Mouse (Mus musculus) embryonic facial prominence, embryonic 11.5 days (tissue): ENCODE results near the gene Fgf12. TPM values are rescaled to one million over a fixed set of nuclear protein-coding genes. Genes with fewer than 3 reads are reported as not detected.

ENCODE experiments used
- ATAC-seq: fragments of 200-750 bp; cut with Nextera tagmentation; replicated peaks from 2 replicates; pipeline ENCODE4 v1.8.0; 2017; ENCODE audit warnings: low read depth; ENCODE audit not compliant: insufficient number of reproducible peaks, low FRiP score, low TSS enrichment
- DNase-seq: peaks from one replicate; pipeline ENCODE4 v3.0.0-alpha.2; 2015; ENCODE audit warnings: low spot score
- H3K27ac ChIP-seq: fragments of 300-500 bp; sonication (generic); replicated peaks from 2 replicates; pipeline ENCODE4 v1.5.1; 2014; ENCODE audit warnings: mild to moderate bottlenecking, low read depth, low read length, control low read depth
- H3K27me3 ChIP-seq: fragments of 300-500 bp; sonication (generic); 2 replicates; pipeline ENCODE4 v1.6.1; 2014; ENCODE audit warnings: mild to moderate bottlenecking, low read length, moderate library complexity, mixed read lengths; ENCODE audit not compliant: control insufficient read depth, insufficient read depth
- H3K36me3 ChIP-seq: fragments of 300-500 bp; sonication (generic); replicated peaks from 2 replicates; pipeline ENCODE4 v1.6.1; 2014; ENCODE audit warnings: low read depth, mild to moderate bottlenecking, low read length, moderate library complexity, mixed read lengths; ENCODE audit not compliant: control insufficient read depth, insufficient read depth
- H3K4me1 ChIP-seq: fragments of 300-500 bp; sonication (generic); 2 replicates; pipeline ENCODE4 v1.6.1; 2014; ENCODE audit warnings: low read length, mixed read lengths; ENCODE audit not compliant: control insufficient read depth, insufficient read depth
- H3K4me2 ChIP-seq: fragments of 300-500 bp; sonication (generic); 2 replicates; pipeline ENCODE4 v1.6.1; 2014; ENCODE audit warnings: low read depth, mild to moderate bottlenecking, control low read depth, low read length, moderate library complexity
- H3K4me3 ChIP-seq: fragments of 300-500 bp; sonication (generic); 2 replicates; pipeline ENCODE4 v1.5.1; 2014; ENCODE audit warnings: low read depth, low read length, control low read depth
- H3K9ac ChIP-seq: fragments of 300-500 bp; sonication (generic); replicated peaks from 2 replicates; pipeline ENCODE4 v1.6.1; 2014; ENCODE audit warnings: mild to moderate bottlenecking, control low read depth, low read length
- H3K9me3 ChIP-seq: fragments of 300-500 bp; sonication (generic); replicated peaks from 2 replicates; pipeline ENCODE4 v1.6.1; 2016; ENCODE audit warnings: mild to moderate bottlenecking, low read length, inconsistent platforms, mixed read lengths; ENCODE audit not compliant: control insufficient read depth
- WGBS: fragments of 180-500 bp; shearing (Covaris S2); extraction: QIAGEN DNeasy Blood & Tissue Kit; methylation state at CpG from one replicate; pipeline ENCODE4 v1.1.7; 2014; 5-methylcytosine and 5-hydroxymethylcytosine counted together
- polyA plus RNA-seq: library from polyadenylated mRNA; unstranded; fragments of >200 nt; fragmentation: Nextera tagmentation; extraction: Ambion mirVana; gene quantifications from 2 replicates; pipeline ENCODE4 v1.2.1, GENCODE M21; 2014

Fgf12 gene
- polyA plus RNA-seq, 1 experiment from 2014 or later: 3.4 TPM

DNA sequence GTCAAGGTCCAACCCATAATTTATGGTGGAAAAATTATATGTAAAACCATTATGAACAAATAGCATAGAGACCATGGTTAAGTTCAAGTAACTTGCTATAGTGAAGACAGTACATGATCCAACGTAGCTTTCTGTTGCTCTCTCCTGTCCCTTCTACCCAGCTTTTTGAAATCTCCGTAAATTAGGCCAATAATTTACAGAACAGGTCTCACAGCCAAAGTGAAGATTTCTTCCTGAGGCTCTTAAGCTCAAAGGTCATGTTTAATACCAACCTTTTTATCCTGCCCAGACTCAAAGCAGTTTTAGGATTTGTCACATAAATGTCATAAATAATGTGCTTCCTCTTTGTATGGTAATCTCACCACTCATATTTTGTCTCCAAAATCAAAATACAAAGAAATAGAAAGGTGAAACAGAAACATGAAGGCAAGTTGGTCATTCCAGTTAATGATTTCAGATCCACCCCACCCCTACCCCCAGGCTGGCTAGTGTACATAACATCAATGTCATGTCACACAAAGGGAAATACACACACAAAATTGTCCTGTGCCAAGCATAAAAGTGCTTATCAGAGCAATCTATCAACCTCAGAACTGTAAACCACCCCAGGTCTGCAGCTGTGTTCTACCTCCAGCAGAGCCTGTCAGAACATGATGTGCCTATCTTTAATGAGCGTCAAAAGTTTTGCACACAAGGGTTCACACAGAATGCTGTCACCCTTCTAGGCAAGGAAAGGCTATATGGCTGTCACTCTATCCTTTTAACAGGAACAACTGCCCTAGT, 509.8 kb downstream of the Fgf12 start:
- no peak for ATAC-seq
- H3K4me2 ChIP-seq: no peak overlapping the region
- 84% methylated on average over 3 of the region's 3 CpGs for WGBS
- no peak overlapping the region for H3K9ac ChIP-seq
- no peaks in the 10 kb centered on the region for H3K27me3 ChIP-seq
- no peaks in the 10 kb centered on the region for H3K36me3 ChIP-seq
- no peaks in the 10 kb centered on the region for H3K4me1 ChIP-seq
- no peak for DNase-seq
- no peaks in the 10 kb centered on the region for H3K9me3 ChIP-seq
- no peak overlapping the region for H3K27ac ChIP-seq
- H3K4me3 ChIP-seq: no peak overlapping the region

DNA sequence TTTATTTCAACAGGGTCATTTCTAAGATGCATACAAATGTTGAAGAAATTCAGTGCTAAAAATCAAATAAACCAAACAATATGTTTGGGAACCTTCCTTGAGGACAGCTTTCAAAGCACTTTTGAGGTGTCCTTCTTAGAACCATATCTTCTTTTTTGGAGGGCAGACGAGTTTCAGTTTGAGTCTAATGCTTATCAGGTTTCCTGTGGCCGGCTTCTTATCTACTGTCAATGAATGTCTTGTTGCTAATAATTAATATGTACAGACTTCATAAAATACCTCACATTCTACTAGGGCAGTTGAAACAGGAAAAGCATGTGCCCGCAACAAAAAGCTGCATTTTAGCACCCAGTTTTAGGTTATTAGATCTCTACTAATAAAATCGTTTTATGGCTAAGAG, 513.5 kb downstream of the Fgf12 start:
- 78% methylated on average over 4 of the region's 4 CpGs for WGBS
- no peak overlapping the region for H3K9ac ChIP-seq

DNA sequence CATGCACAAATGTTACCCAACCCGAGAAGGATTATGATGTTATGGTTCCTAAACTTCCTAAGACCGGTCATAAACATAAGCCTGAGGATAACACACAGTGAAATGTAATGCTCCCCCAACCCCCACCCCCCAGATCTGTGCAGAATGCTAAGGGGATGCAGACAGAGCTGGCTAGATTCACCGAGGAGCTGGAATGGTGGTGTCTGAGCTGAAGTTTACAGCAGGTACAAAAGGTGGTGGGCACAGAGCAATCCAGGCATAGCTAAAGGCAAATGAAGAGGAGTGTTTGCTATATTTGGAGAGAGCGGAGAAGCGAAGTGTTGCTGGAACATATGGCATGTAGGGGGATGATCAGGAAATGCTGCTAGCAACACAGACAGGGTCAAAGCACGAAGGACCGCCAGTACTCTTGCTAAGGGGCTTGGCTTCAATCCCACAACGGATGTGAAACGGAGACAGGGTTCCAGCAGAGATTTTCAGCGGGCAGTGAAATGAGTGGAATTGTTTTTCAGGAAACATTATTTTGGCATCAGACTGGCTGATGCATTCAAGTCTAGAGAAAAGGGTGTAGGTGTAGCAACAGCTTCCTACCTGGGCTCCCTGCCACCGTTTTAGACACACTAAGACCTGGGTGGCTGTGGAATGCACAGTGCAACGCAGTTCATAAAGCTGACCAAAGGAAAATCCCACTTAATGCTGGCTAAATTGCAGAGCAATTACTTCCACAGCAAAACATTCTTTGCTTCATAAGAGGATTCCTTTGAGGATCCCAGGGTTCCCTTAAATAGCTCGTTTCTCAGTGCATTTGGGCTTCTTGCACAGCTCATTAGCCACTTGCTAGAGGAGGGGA, 514.6 kb downstream of the Fgf12 start:
- H3K27me3 ChIP-seq: no peaks in the 10 kb centered on the region
- H3K36me3 ChIP-seq: no peaks in the 10 kb centered on the region
- H3K4me2 ChIP-seq: no peak overlapping the region
- H3K4me1 ChIP-seq: no peaks in the 10 kb centered on the region
- H3K9me3 ChIP-seq: no peaks in the 10 kb centered on the region
- ATAC-seq (no peak), DNase-seq (no peak)
- H3K4me3 ChIP-seq: no peak overlapping the region
- H3K9ac ChIP-seq: no peak overlapping the region
- WGBS: 50% methylated on average over 13 of the region's 13 CpGs
- H3K27ac ChIP-seq: no peak overlapping the region

More for the DNA sequence above, 513.5 kb downstream of the Fgf12 start:
- ATAC-seq: no peak
- no peak for DNase-seq
- no peaks in the 10 kb centered on the region for H3K4me1 ChIP-seq
- H3K4me2 ChIP-seq: no peak overlapping the region
- H3K36me3 ChIP-seq: no peaks in the 10 kb centered on the region
- no peaks in the 10 kb centered on the region for H3K9me3 ChIP-seq
- no peaks in the 10 kb centered on the region for H3K27me3 ChIP-seq
- H3K4me3 ChIP-seq: no peak overlapping the region
- no peak overlapping the region for H3K27ac ChIP-seq

DNA sequence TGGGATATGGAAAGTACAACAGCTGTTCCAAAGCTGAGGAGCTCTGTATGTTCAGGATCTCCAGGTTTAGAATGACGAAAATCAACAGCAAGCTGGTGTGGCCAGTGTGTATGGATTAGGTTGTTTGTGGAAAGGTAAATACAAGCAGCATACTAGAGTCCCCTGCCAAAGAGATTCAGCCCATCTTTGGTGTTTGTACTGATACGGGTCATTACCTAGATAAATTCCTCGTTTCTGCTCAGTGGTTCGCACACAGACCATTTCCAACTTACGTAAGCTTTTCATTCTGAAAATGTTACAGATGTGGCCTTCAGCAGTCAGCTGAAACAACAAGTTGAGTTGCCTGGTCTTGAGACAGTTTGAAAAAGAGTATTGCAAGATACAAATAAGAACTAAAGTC, 536.9 kb downstream of the Fgf12 start:
- ATAC-seq: no peak
- Histone ChIP-seq H3K4me1 (no peaks in the 10 kb centered on the region), H3K9ac (no peak overlapping the region), H3K4me2 (no peak overlapping the region), H3K27ac (no peak overlapping the region), H3K27me3 (no peaks in the 10 kb centered on the region), H3K9me3 (no peaks in the 10 kb centered on the region), H3K4me3 (no peak overlapping the region), H3K36me3 (no peaks in the 10 kb centered on the region)
- DNase-seq: no peak
- 80% methylated on average over 5 of the region's 5 CpGs for WGBS

DNA sequence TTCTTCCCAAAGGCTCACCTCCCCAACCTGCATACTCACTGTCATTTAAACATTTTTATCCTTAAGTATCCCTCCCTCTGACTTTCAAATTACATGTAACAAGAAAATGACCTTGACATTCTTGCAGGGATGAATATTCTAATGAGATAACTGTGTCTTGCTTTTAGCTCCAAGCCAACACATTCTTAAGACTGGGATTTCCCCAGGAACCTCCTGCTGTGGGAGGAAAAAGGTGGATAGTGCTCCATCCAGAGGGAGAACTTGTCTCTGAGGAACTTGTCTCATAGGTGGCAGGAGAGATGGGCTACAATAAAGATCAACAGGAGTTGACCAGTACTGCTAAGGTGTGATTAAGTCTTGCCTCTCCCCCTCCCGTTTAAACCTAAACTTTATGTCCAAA, 540.5 kb downstream of the Fgf12 start:
- 79% methylated on average over 1 of the region's 1 CpGs for WGBS
- Histone ChIP-seq H3K4me1 (no peaks in the 10 kb centered on the region), H3K27ac (no peak overlapping the region), H3K4me2 (no peak overlapping the region), H3K36me3 (no peaks in the 10 kb centered on the region), H3K4me3 (no peak overlapping the region), H3K27me3 (no peaks in the 10 kb centered on the region), H3K9me3 (no peaks in the 10 kb centered on the region), H3K9ac (no peak overlapping the region)
- ATAC-seq (no peak), DNase-seq (no peak)

DNA sequence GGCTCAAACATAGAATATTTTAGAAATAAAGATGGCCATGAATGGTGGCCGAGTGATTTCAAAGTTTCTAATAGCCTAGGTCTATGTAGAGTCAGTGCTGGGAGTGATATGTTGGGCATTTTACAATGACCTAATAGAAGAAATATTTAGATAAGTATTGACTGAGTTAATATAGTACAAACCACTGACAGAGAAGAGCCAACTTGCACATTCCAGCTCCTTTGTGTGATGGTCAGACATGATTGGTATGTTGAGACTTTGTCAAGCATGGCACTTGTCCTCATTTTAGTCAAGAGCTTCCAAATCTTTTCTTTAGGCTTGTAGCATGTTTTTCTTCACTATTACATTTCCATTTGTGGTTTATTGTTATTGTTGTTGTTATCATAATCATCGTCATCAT, 596.4 kb downstream of the Fgf12 start:
- no peaks in the 10 kb centered on the region for H3K36me3 ChIP-seq
- WGBS: 90% methylated on average over 2 of the region's 2 CpGs

DNA sequence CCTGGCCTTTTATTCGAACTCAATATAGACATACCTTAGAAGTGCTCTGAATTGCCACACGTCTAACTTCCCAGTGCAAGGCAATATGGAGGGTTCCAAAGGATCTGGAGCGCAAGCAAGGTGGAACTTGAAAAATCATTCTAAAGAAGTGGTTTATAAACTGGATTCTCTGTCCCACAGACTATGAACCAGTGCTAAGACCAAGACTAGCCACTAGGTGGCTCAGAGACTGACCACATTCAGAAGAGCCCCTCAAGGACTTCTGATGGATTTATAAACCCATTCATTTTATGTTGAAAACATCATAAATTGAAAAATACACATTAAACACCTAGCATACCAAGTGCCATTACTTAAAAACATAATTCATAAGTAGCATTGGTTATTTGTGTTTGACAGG, 611.9 kb downstream of the Fgf12 start:
- H3K4me1 ChIP-seq: no peaks in the 10 kb centered on the region
- no peak overlapping the region for H3K4me3 ChIP-seq
- no peak overlapping the region for H3K4me2 ChIP-seq
- H3K27me3 ChIP-seq: no peaks in the 10 kb centered on the region
- ATAC-seq: no peak
- H3K9me3 ChIP-seq: no peaks in the 10 kb centered on the region
- H3K27ac ChIP-seq: no peak overlapping the region
- 83% methylated on average over 3 of the region's 3 CpGs for WGBS
- H3K9ac ChIP-seq: no peak overlapping the region
- no peaks in the 10 kb centered on the region for H3K36me3 ChIP-seq
- peak; percentile 10 for DNase-seq

More for the DNA sequence above, 596.4 kb downstream of the Fgf12 start:
- no peak for ATAC-seq
- no peak for DNase-seq
- Histone ChIP-seq H3K4me3 (no peak overlapping the region), H3K27ac (no peak overlapping the region), H3K4me2 (no peak overlapping the region), H3K27me3 (no peaks in the 10 kb centered on the region), H3K9ac (no peak overlapping the region), H3K9me3 (no peaks in the 10 kb centered on the region), H3K4me1 (no peaks in the 10 kb centered on the region)

DNA sequence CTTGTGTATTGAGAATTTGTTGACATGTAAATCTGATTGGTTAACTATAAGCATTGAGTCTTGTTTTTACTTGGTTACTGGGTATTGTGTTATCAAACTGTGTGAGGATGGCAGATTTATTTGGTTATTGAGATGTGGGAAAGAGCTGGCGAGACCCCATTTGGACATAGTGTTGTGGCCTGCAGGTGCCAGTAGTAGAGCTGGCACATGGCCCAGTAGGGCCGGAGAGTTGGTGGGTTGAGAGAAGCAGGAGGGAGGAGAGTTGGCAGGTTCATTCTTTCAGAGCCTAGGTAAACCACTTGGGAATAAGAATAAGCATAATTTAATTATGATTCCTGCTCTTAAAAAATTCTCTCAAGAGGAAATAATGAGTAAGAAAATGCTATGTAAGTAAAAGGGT, 625.9 kb downstream of the Fgf12 start:
- H3K27me3 ChIP-seq: no peaks in the 10 kb centered on the region
- no peak overlapping the region for H3K4me3 ChIP-seq
- H3K4me2 ChIP-seq: no peak overlapping the region
- H3K36me3 ChIP-seq: no peaks in the 10 kb centered on the region
- ATAC-seq (no peak), DNase-seq (no peak)
- H3K9me3 ChIP-seq: no peaks in the 10 kb centered on the region
- H3K9ac ChIP-seq: no peak overlapping the region
- H3K4me1 ChIP-seq: no peaks in the 10 kb centered on the region
- 80% methylated on average over 2 of the region's 2 CpGs for WGBS
- no peak overlapping the region for H3K27ac ChIP-seq
